7 mouse cellular contexts compared by ENCODE assay signal in genomic region chr6:54972929-54973211, GRCm38 (mm10). TPM values are rescaled to one million over a fixed set of nuclear protein-coding genes. Genes with fewer than 3 reads are reported as not detected.
A peak's percentile ranks its signal among the peaks of the same experiment; 100 is the strongest.
DNase-seq lines count a peak whose midpoint lies in the region; ATAC-seq and TF ChIP-seq lines count a peak whose summit lies in the region.

No protein-coding gene starts in this region.

- H3K27me3 ChIP-seq in E14TG2a.4 (ENCODE audit: insufficient read depth, low read length) = peaks cover 60% of the 10 kb centered on the region
- no peaks in the 10 kb centered on the region for H3K27me3 ChIP-seq in limb, embryonic 11.5 days (ENCODE audit: control insufficient read depth, insufficient read depth, low read length)
- H3K27me3 ChIP-seq in midbrain, embryonic 15.5 days (replicated peaks) = peaks cover 20% of the 10 kb centered on the region

- peak overlapping the region; percentile 78 for H3K4me3 ChIP-seq in E14TG2a.4 (replicated peaks; ENCODE audit: low read length)
- H3K4me3 ChIP-seq in brown adipose tissue, adult 24 weeks (ENCODE audit: insufficient read depth, low read depth, low read length) = peak overlapping the region; percentile 69
- H3K4me3 ChIP-seq in limb, embryonic 11.5 days (ENCODE audit: low read depth, low read length) = peak overlapping the region; percentile 59
- peak overlapping the region; percentile 58 for H3K4me3 ChIP-seq in midbrain, embryonic 15.5 days

- peaks cover 18% of the 10 kb centered on the region for H3K4me1 ChIP-seq in E14TG2a.4 (replicated peaks; ENCODE audit: low read depth, low read length)
- peaks cover 12% of the 10 kb centered on the region for H3K4me1 ChIP-seq in brown adipose tissue, adult 24 weeks (ENCODE audit: control insufficient read depth, insufficient read depth, insufficient read length, low read length)
- no peaks in the 10 kb centered on the region for H3K4me1 ChIP-seq in limb, embryonic 11.5 days (ENCODE audit: control insufficient read depth, insufficient read depth, low read length)
- peaks cover 7% of the 10 kb centered on the region; the same call in 1 of the 2 replicates for H3K4me1 ChIP-seq in midbrain, embryonic 15.5 days

- ATAC-seq in limb, embryonic 11.5 days (ENCODE audit: insufficient number of reproducible peaks, low FRiP score, low TSS enrichment, low read depth) = no peak
- 0 out of 2 replicates have a peak, but pooled peaks have one; percentile 45 for ATAC-seq in midbrain, embryonic 15.5 days (replicated peaks)

- no peak overlapping the region for H3K9ac ChIP-seq in limb, embryonic 11.5 days (ENCODE audit: low read length)
- H3K9ac ChIP-seq in midbrain, embryonic 15.5 days = no peak overlapping the region

- TF ChIP-seq CTCF in E14TG2a.4 (conservative IDR thresholded peaks at IDR 0.05; ENCODE audit: low read length) = no peak

- no peaks in the 10 kb centered on the region for H3K36me3 ChIP-seq in E14TG2a.4 (ENCODE audit: insufficient read depth, low read length)
- H3K36me3 ChIP-seq in limb, embryonic 11.5 days (ENCODE audit: control insufficient read depth, insufficient read depth, low read length) = no peaks in the 10 kb centered on the region
- H3K36me3 ChIP-seq in midbrain, embryonic 15.5 days (replicated peaks) = no peaks in the 10 kb centered on the region

- intact Hi-C loops in heart, postnatal 10 days (cut with DNase I) = loop anchor here (2.0 to 10.0 kb wide), 5 partner anchors 20 to 378 kb away; partner anchors contain the start of genes Fkbp14, Ggct, Plekha8 and Znrf2

- peak overlapping the region; percentile 77 for H3K4me2 ChIP-seq in limb, embryonic 11.5 days (ENCODE audit: low read depth, severe bottlenecking)
- H3K4me2 ChIP-seq in midbrain, embryonic 15.5 days = peak overlapping the region; percentile 91

- H3K9me3 ChIP-seq in E14TG2a.4 (ENCODE audit: low read length) = no peaks in the 10 kb centered on the region
- H3K9me3 ChIP-seq in limb, embryonic 11.5 days (ENCODE audit: control insufficient read depth, low read length) = no peaks in the 10 kb centered on the region
- H3K9me3 ChIP-seq in midbrain, embryonic 15.5 days = no peaks in the 10 kb centered on the region

- 25% methylated on average over 5 of the region's 5 CpGs for WGBS in limb, embryonic 11.5 days
- 5% methylated on average over 5 of the region's 5 CpGs for WGBS in midbrain, embryonic 15.5 days

- peak; percentile 40 to 46 for DNase-seq in heart, postnatal 10 days
- DNase-seq in limb, embryonic 11.5 days (ENCODE audit: low spot score) = peak; percentile 25
- no peak for DNase-seq in cerebellum, adult 11-12 months
- DNase-seq in urinary bladder, postnatal 25 days (ENCODE audit: low spot score) = no peak

- H3K27ac ChIP-seq in brown adipose tissue, adult 24 weeks (replicated peaks; ENCODE audit: low read depth, low read length) = peak overlapping the region; percentile 90
- no peak overlapping the region for H3K27ac ChIP-seq in limb, embryonic 11.5 days (replicated peaks; ENCODE audit: low read depth, low read length)
- no peak overlapping the region for H3K27ac ChIP-seq in midbrain, embryonic 15.5 days

RNA-seq across cellular contexts. Expression of gene Nod1, which starts 0.5 kb away (rescaled TPM):
- polyA plus RNA-seq in brown adipose tissue, adult 24 weeks (2012; ENCODE audit: insufficient read depth, insufficient read length, missing spikeins) = 6.7 and 7.0 TPM in 2 replicates
- 10 to 100 TPM; 14.2 to 15.8 TPM for total RNA-seq in heart, postnatal 10 days (2021)
- 2.2 and 2.4 TPM in 2 replicates for polyA plus RNA-seq in limb, embryonic 11.5 days (2014; fragmentation: Nextera tagmentation; extraction: Ambion mirVana)
- polyA plus RNA-seq in midbrain, embryonic 15.5 days (2015; fragmentation: Nextera tagmentation; extraction: Ambion mirVana) = 2.5 and 3.2 TPM in 2 replicates

RNA-seq across cellular contexts. Expression of gene Ggct, which starts 19.9 kb away (rescaled TPM):
- polyA plus RNA-seq in brown adipose tissue, adult 24 weeks (2012; ENCODE audit: insufficient read depth, insufficient read length, missing spikeins) = 8.8 and 16.8 TPM in 2 replicates
- total RNA-seq in heart, postnatal 10 days (2021) = 10 to 100 TPM in 1 of 2 experiments, 1 to 10 TPM in 1; 9.3 to 13.7 TPM
- 8.3 and 11.3 TPM in 2 replicates for polyA plus RNA-seq in limb, embryonic 11.5 days (2014; fragmentation: Nextera tagmentation; extraction: Ambion mirVana)
- 11.9 and 12.3 TPM in 2 replicates for polyA plus RNA-seq in midbrain, embryonic 15.5 days (2015; fragmentation: Nextera tagmentation; extraction: Ambion mirVana)

Comparison
In these comparisons a context has a peak if more than half of its experiments do, and no peak if none do; other contexts are left out.
1. DNase-seq: peak in heart, postnatal 10 days (2 of 2) and limb, embryonic 11.5 days (single experiment); none in cerebellum, adult 11-12 months (single experiment) and urinary bladder, postnatal 25 days (single experiment).
2. Peak in every context shown above with its lines, with median percentiles within 50 percentile points of each other: H3K4me3 ChIP-seq.